Mouse (Mus musculus) embryo, embryonic 10.5 days (tissue): ENCODE measurements around the gene Chrnb1.

Source experiments
- DNase-seq: peaks from one replicate; pipeline ENCODE4 v3.0.0-alpha.2; 2015; ENCODE audit warnings: low spot score

Gene Chrnb1

DNA sequence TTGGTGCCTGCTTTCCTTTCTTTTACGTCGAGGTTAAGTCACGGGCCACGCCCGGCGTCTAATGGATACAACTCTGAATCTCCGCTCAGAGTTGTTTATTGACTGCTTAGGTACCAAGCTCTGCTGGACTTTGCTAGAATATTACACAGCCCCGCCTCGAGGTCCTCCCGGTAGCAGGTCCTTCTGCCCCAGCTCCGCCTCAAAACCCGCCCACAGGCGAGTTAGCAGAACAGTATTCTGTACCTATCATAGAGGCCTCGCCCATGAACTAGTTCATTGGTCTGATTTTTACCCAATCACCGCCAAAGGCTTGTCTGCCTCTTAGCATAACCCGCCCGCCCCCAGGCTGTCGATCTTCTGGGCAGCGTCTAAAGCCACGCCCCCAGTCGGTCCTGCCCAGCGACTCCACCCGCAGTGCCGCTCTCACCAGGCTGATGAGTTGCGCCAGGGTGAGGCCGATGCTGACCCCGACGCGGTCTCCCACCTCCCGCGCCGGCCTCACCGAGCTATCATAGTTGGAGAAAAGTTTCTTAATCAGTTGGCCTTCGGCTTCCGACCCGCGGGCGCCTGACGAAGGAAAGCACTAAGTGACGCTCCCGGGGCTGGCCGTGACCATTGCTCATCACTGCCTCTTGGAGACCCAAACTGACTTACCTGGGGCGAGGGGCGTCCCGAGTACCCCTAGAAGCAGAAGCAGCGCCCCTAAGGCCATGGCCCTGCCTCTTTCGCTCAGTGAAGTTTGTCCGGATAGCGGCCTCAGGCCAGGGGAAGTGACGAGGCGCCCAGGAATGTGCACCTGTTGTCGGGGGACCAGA lies at the start of gene Chrnb1:
TSS of gene Chrnb1 (minus strand) at position 776 of the 815 bp plus-strand sequence.
- peak; percentile 97 for DNase-seq

DNA sequence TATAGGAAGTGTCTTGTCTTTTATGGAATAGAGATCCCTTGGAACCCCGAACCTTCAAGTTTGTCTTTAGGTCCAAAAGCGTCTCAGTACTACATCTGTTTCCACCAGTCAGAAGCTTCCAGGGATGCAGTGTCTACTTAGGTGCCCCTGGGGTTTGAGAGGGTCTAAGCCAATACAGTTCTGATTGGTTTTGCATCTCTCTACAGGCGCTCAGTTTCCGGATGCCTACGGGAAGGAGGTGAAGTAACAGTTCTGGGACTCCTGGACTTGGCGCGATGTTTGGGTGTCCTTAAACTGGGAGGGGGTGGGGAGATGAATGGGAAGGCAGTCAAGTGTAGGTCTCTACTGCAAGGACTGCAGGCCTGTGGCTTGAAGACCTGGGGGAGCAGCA lies 43.0 kb upstream of the Chrnb1 start:
- DNase-seq, result no peak

DNA sequence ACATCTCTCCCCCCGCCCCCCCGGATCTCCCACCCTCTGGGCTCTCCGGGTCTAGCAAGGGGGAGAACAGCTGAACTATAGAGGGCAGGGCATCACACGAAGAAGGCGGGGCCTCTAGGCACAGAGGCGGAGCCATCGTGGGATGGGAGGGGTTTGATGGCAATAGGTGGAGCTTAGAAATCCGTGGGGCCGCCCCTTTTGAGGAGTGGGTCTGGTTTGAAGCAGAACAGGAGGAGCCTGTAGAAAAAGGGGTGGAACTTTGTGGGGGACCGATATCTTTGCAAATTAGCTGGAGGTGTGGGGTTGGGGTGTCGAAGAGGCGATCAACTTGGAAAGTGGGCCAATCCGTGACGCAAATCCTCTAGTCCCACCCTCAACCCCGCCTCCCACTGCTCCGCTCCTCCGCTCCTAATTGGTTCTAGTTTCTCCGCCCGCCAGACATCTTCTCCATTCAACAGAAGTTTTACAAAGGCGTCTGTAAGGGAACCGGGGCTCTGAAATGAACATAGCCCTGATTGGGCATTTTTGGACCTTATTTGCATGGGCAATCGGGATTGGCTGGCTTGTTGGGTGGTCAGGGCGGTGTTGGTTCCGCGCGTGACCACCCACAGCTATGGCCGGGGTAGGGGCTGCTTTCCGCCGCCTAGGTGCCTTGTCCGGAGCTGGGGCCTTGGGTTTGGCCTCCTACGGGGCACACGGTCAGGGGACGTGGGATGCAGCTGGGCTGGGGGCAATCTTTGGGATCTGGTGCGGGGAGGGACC lies 42.4 kb upstream of the Chrnb1 start, which contains the start of gene Tmem256:
TSS of gene Tmem256 (plus strand) at position 563 of the 762 bp plus-strand sequence.
- DNase-seq, result peak; percentile 99

DNA sequence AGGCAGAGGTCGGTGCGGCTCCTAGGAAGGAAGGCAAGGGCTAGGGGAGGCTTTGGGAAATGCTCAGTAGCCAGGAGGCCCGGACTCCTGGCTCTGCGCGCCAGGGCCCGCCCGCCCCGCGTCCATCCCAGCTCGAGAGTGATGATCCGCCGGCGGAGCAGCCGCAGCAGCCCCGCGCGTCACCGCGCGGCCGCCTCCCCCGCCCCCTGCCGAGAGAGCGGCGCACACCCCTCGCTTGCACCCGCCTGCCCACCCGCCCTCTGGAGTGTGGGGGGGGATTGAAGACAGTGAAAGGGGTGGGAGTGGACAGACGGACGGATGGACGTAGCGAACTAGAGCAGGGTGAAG lies 41.8 kb upstream of the Chrnb1 start, which contains the start of gene Nlgn2:
TSS of gene Nlgn2 (minus strand) at position 181 of the 348 bp plus-strand sequence.
- no peak for DNase-seq

DNA sequence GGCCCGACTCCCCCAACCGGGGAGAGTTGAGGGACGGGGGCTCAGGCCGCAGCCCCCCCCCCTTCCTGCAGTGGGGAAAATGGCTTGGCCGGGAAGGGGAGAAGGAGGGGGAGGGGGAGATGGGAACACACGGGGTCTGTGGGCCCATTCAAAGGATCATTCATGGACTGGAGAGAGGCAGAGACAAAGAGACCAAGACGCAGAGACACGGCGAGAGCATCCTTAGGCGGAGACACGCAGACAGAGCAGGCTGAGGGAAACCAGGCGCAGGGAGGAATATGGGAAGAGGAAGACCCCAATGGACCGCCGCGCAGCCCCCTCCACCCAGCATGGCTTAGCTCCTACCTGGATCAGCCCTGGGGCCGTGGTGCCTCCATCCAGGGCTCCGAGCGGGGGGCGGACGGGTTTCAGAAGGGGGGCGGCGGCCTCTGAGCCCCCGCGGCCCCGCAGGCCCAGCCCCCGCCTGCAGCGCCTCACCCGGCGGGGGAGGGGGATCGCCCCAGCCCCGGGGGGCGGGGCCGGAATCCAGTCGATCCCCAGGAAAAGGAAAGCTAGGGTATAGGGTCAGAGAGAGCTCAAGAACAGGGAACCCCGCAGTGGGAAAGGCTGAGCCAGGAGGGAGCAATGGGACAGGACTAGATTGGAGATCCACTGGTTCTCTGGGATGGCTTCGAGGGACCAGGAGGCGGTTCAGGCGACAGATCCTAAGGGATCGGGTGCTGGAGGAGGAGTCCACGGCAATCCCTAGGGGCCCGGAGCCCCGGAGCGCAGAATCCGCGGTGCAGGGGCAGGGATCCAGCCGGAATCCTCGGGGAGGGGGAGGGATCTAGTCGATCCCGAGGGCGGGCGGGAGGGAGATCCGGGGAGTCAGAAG lies 41.2 kb upstream of the Chrnb1 start:
- peak; percentile 62 for DNase-seq

DNA sequence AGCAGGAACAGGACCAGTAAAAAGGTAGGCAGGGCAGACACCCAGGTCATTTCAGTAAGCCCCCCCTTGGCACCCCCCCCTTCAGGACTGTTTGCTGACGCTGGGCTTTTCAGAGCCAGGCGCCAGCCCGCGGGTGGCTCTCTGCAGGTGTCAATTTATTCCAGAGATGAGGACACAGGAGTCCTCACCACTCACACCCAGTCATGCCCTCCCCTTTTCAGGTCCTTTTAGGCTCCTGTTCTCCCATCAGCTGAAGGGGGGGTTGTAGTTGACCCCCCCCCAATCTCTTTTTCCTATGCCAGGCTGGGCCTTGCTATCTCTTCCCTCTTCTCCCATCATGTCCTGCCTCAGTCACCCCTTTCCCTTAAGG lies 40.2 kb upstream of the Chrnb1 start:
- peak; percentile 18 for DNase-seq

DNA sequence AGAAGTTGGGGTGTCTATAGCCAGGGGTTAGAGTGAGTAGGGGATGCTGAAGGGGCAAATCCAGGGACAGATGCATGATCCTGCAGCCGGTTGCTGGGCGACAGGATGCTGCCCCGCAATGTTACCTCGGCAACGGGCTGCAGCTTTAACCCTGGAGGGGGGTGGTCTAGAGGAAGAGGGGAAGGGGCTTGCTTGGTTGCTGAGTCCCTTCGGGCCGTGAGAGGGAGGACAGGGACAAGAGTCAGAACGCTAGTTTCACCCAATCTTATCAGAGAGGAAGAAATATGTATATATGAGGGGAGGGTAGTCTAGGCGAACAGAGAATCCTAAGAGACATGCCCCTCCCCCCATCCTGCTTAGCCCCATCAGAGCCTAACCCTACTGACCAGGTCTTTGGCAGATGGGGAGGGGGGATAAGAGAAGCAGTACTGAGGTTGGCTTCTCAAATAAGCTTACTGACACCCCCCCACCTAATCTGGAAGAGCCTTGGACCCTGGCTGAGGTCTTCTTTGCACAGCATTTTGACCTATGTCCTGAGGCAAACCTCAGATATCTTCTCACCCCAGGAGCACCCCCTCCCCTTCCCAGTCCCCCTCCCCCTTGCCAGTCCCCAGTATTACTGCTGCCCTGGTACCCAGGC lies 39.7 kb upstream of the Chrnb1 start:
- DNase-seq, result peak; percentile 76

DNA sequence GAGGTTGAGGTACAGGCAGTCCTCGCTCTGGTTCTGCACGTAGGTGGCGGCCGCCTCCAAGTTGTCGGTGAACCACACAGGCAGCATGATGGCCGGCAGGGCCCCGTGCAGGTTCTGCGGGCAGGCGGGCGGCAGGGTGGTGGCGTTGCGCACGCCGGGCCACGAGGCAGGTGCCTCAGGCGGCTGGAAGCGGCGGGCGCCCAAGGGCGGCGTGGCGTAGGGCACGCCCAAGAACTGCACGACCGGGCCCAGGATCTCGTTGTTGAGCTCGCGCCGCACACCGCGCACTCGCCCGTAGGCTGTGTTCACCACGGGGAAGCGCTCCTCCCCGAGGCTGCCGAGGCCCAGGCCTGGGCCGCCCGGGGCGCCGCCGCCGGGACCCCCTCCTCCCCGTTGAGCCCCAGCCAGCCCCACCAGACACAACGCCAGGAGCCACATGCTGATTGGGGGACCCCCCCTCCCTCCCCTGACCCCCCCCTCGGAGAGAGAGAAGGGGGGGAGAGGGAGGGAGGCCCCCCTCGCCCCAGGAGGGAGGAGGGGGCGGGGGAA lies 38.3 kb upstream of the Chrnb1 start:
- DNase-seq, result peak; percentile 35

DNA sequence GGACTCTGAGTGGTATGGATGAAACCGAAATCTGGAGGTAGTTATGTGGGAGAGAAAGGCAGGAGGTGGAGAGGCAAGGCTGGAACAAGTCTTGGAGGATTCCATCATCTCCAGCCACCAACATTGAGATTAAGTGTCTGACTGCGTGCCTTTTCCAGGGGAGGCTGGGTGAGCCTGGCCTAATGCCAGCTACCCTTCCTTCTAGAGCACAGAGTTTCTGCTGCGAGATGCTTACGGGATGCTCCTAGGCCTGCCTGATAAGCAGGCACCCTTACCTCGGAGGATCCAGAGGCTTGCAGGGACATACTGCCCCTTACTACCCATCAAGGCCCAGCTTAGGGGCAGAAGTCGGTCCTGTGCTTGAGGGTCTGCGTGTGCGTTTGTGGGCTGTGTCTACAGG lies 37.8 kb upstream of the Chrnb1 start:
- DNase-seq, result no peak

DNA sequence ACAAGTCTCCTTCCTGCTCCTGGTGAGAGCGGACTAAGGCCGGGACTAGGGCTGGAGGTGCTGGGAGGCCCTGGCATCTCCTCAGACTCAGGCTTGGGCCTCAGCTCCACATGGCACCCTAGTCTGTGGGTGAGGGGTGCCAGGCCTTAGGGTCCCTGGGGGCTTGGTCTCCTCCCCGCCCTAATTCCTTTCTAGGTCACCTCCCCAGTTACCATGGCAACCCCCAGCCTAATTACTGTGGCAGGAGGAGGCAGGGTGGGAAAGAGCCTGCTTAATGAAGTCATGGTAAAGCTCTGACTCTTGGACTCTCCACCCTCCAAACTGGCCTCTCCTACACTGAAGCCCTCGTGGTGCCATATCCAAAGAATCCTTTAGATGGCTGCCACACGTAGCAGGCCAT lies 33.1 kb upstream of the Chrnb1 start:
- no peak for DNase-seq

DNA sequence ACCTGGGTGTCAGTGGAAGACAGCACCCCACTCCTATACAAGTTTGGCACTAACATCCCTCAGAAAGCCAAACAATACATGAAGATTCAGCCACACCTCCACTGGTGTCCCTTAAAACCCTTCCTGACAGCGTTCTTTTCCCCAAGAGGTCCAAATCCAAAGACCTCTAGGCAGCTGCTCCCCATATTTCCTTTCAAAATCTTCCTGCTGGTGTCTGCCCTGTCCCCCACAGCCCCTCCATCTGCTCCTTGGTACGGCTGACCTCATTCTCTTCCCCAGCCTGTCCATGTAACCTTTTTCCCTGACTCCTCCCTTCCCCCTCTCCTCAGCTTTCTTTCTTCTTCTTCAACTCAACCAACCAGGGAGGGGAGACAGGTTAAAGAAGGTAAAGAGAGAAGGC lies 27.7 kb upstream of the Chrnb1 start:
- no peak for DNase-seq

DNA sequence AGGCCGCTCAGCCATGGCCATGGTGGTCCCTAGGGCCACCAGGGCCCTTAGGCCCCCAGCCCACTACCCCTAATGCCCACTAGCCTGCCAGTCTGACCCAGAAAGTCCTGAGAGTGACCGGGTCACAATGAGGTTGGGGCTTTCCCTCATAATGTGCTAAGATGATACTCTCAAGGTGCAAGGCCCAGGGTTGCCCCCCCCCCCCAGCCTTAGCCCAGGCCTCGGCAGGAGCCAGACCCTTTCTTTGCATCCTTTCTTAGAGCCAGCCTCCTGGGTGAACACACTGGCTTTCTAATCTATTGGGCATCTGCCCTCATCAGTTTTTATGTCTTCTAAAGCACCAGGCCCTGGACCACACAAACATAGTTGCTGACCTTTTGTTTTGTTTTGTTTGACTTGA lies 26.3 kb upstream of the Chrnb1 start, which contains the start of gene Spem1:
TSS of gene Spem1 (minus strand) at position 101 of the 400 bp plus-strand sequence.
- DNase-seq, result no peak

DNA sequence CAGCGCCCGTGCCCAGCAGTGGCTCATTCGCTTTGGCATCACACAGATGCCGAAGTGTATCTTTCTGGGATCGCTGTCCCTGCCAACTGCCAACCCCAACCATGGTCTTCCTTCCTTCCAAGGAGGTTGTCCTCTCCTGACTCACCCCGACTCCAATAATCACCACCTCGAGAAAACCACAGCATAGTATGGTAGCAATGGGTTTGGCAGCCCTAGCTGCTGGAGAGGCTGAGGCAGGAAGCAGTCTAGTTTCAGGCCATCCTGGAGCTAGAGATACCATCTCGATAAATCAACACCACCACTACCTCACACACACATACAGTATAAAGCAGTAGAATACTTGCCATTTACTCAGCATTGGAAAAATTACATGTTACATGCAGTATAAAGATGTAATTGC lies 23.1 kb upstream of the Chrnb1 start:
- no peak for DNase-seq

DNA sequence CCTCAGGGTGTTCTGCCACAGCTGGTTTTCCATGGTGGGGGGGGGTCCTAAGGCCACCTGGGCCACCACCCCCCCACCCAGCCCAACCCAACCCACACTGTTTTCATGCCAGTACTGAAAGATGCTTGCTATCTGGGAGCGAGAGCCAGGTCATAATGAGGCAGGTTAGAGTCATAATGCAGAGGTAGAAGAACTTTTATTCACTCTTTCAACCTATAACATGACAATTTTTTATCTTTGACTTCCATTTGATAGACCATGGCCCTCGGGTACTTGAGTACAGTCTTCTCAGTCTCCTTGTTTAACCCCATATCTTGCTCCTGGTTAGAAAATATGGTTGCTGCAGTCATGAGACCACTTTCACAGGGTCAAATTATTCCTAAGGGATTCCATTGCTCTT lies 22.6 kb upstream of the Chrnb1 start, which contains the start of gene Spem2:
TSS of gene Spem2 (minus strand) at position 101 of the 400 bp plus-strand sequence.
- no peak for DNase-seq

DNA sequence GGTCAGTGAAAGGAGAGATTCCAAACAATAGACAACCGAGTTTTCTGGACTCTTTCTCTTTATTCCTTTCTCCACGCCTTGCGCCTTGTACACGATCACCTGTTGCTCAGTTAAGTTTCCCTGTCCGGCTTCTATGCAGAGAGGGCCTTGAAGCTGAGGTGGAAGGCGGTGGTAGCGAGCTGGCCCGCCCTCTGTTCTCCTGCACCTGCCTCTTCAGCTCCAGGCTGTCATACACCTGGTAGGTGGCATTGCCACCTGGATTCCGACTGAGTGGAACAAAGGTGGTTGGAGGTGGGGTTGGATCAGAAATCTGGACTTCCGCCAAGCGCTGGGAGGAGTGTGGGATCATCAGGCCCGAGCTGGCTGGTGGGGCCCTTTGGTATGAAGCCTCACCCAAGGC lies 20.8 kb upstream of the Chrnb1 start:
- DNase-seq, result no peak

DNA sequence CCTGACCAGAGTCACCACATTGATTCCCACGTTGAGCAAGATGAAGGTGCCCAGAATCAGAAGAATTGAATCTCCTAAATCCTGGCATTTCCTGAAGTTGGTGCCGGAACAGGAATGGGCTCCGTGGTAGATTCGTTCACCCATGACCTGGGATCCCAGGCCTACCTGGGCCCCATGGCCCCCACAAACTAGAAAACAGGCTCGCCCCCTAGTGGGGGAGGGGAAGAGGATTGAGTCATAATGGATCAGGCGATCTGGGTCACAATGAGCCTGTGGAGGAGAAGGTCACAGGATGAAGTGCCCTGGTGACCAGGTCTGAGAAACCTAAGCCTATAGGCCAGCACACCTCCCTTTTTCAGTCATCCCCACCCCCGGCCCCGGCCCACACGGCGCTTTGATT lies 19.4 kb upstream of the Chrnb1 start, which contains the start of gene Gm39566:
TSS of gene Gm39566 (minus strand) at position 144 of the 400 bp plus-strand sequence.
- no peak for DNase-seq

DNA sequence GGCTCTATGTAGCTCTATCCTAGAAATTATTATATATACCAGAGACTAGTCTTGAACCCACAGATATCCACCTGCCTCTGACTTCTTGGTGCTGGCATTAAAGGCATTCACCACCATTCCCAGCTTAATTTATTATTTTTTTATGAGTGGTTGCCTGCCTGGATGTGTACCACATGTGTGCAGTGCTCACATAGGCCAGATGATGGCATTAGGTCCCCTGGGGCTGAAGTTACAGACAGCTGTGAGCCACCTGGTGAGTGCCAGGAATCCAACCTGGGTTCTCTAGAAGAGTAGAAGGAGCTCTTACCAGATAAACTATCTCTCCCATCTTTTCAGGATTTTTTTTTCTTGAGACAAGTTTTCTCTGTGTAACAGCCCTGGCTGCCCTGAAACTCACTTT lies 14.5 kb upstream of the Chrnb1 start:
- no peak for DNase-seq

DNA sequence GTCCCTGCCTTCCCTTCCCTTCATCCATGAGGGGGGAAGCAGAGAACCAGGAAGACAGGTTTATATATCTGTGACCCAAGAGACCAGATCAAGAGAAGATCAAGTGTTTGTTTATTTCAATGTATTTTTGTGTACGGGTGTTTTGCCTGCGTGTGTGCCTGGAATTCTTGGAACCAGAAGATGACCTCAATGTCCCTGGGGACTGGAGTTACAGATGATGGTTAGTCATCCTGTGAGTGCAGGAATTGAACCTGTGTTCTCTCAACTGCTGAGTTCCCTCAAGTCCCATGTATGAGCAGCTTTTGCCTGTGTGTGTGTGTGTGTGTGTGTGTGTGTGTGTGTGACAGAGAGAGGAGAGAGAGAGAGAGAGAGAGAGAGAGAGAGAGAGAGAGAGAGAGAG lies 11.9 kb upstream of the Chrnb1 start:
- DNase-seq, result no peak

DNA sequence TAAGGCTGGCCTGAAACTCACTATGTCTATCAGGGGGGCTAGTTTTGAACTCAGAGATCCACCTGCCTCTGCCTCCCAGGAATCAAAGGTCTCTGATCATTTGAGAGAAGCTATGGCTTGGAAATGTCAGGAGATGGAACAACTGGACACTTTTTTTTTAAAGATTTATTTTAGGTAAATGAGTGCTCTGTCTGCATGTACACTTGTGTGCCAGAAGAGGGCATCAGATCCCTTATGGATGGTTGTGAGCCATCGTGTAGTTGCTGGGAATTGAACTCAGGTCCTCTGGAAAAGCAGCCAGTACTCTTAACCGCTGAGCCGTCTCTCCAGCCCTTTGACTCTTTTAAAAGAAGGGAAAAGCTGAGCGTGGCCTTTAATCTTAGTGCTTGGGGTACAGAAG lies 10.6 kb upstream of the Chrnb1 start:
- no peak for DNase-seq

DNA sequence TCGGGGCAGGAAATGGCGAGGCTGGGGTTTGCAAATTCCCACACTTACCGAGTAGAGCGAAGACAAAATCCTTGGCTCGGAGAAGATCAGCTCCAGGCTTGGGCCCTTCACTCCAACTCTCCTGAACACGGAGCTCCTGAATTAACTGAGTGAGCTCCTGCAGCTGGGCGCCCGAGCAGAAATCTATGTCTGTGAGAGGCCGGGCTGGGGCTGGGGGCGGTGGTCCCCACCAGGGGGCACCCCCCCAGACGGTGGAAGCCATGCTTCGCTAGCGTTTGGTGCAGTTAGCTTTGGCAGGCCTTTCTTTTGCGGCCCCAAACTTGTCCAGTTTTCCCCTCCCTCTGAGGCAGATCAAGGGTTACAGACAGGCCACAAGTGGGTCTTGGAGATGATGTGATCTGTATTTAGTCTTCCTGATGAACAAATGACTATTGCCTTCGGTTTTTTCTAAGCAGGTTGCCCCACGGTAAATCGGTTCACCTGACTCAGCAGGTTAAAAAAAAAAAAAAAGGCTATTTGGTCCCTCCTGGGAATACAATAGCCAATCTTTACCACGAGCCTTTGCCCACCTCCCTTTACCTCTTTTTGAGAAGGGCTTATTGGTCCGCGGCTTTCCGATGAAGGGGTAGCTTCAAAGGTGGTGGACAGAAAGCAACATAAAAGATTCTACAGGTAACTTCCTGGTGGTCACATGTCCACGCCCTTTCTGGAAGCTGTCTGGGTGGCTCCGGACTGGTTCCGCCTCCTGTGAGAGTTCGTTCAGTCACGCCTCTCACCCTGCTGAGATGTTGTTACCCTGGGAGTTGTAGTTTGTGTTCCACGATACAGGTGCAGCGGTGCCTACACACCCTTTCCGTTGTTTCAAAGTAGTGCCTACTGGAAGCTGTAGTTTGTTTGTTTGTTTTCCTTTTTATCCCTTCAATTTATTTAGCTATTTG lies 9.5 kb upstream of the Chrnb1 start, which contains the start of gene Tmem102:
TSS of gene Tmem102 (minus strand) at position 653 of the 938 bp plus-strand sequence.
- peak; percentile 22 for DNase-seq
